Comparison of ENCODE assay signal across 8 mouse cellular contexts in the genomic region with DNA sequence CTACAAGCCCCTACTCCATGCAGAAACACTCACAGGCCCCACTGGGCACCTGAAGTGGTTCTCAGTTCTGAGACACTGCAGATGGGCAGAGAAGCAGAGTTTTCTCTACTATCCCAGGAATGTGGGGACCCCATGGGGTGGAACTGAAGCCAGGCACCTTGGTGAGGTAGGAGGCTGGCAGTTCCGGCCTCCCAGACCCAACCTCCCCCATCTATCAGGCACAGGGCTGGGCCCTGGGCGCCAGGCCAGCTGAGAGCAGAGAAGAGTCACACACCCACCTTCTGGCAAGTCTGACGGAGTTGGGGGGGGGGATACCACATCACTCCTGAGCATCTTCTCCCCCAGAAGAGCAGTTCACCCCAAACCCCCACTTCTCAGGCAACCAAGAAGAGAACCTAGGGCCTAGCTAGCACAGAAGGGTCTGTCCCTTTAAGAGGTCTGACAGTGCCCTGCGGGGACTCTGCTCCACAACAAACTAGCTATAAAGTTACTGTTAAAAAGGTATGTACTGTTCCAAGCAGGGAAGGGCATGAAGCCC. TPM values are rescaled to one million over a fixed set of nuclear protein-coding genes. Genes with fewer than 3 reads are reported as not detected.
DNase-seq lines count a peak whose midpoint lies in the region; ATAC-seq and TF ChIP-seq lines count a peak whose summit lies in the region.

No protein-coding gene starts in this region.

- 49% methylated on average over 4 of the region's 4 CpGs for WGBS in embryonic facial prominence, embryonic 13.5 days
- 32% methylated on average over 4 of the region's 4 CpGs for whole genome bisulfite sequencing in intestine, embryonic 16.5 days

- TF ChIP-seq CTCF in left cerebral cortex, adult 2 months (IDR thresholded peaks at IDR 0.05): no peak

- no peak for DNase-seq in left cerebral cortex, adult 2 months (ENCODE audit: extremely low spot score in 1 of 2, low spot score in 2 of 2)
- DNase-seq in left cerebral cortex, postnatal 25 days (ENCODE audit: low spot score in 2 of 2): no peak
- DNase-seq in thymus, postnatal 25 days: no peak
- DNase-seq in urinary bladder, adult 2 months (ENCODE audit: low spot score): no peak
- DNase-seq in layer of hippocampus, adult 18-20 months (ENCODE audit: low spot score in 2 of 2): no peak

- no peak for ATAC-seq in embryonic facial prominence, embryonic 13.5 days (ENCODE audit: insufficient number of reproducible peaks, insufficient read depth, low FRiP score, low TSS enrichment, low read depth)
- 0 out of 2 replicates have a peak, but pooled peaks have one; percentile 29 for ATAC-seq in intestine, embryonic 16.5 days
- peak; percentile 30 for ATAC-seq in megakaryocyte progenitor cell, adult 5-6 weeks (replicated peaks; ENCODE audit: poor library complexity)

- intact Hi-C loops in left cerebral cortex, adult 2 months (cut with DNase I): no loop called here
- intact Hi-C loops in left cerebral cortex, postnatal 25 days (cut with DNase I): no loop called here

- peak overlapping the region; percentile 7; the same call in 1 of the 2 replicates for H3K4me3 ChIP-seq in left cerebral cortex, adult 2 months
- H3K4me3 ChIP-seq in embryonic facial prominence, embryonic 13.5 days: peak overlapping the region; percentile 27
- H3K4me3 ChIP-seq in intestine, embryonic 16.5 days (ENCODE audit: low read length): peak overlapping the region; percentile 44

- no peaks in the 10 kb centered on the region for H3K27me3 ChIP-seq in embryonic facial prominence, embryonic 13.5 days
- no peaks in the 10 kb centered on the region for H3K27me3 ChIP-seq in intestine, embryonic 16.5 days (replicated peaks; ENCODE audit: control insufficient read depth, insufficient read depth, low read length)

- H3K27ac ChIP-seq in left cerebral cortex, adult 2 months: no peak overlapping the region
- peak overlapping the region; percentile 73 for H3K27ac ChIP-seq in embryonic facial prominence, embryonic 13.5 days
- H3K27ac ChIP-seq in intestine, embryonic 16.5 days (ENCODE audit: low read length): peak overlapping the region; percentile 72

- peaks cover 46% of the 10 kb centered on the region for H3K4me1 ChIP-seq in embryonic facial prominence, embryonic 13.5 days
- peaks cover 59% of the 10 kb centered on the region for H3K4me1 ChIP-seq in intestine, embryonic 16.5 days (ENCODE audit: control insufficient read depth, insufficient read depth, low read length)

- H3K9me3 ChIP-seq in embryonic facial prominence, embryonic 13.5 days: no peaks in the 10 kb centered on the region
- H3K9me3 ChIP-seq in intestine, embryonic 16.5 days (ENCODE audit: control insufficient read depth, low read length): no peaks in the 10 kb centered on the region

- peak overlapping the region; percentile 52 for H3K4me2 ChIP-seq in embryonic facial prominence, embryonic 13.5 days
- peak overlapping the region; percentile 66 for H3K4me2 ChIP-seq in intestine, embryonic 16.5 days (ENCODE audit: low read depth, low read length)

- peak overlapping the region; percentile 67 for H3K9ac ChIP-seq in embryonic facial prominence, embryonic 13.5 days
- peak overlapping the region; percentile 70 for H3K9ac ChIP-seq in intestine, embryonic 16.5 days (ENCODE audit: low read depth, low read length)

- peaks cover 76% of the 10 kb centered on the region for H3K36me3 ChIP-seq in embryonic facial prominence, embryonic 13.5 days
- H3K36me3 ChIP-seq in intestine, embryonic 16.5 days (ENCODE audit: control insufficient read depth, insufficient read depth, low read length): peaks cover 18% of the 10 kb centered on the region; the same call in 1 of the 2 replicates

RNA-seq across cellular contexts. Expression of gene Adcy6, which starts 6.9 kb away (rescaled TPM):
- 10 to 100 TPM; 52.7 to 57.4 TPM for total RNA-seq in left cerebral cortex, adult 2 months (2021)
- 10 to 100 TPM; 51.7 to 53.7 TPM for total RNA-seq in left cerebral cortex, postnatal 25 days (2021)
- 11.7 and 19.5 TPM in 2 replicates for polyA plus RNA-seq in embryonic facial prominence, embryonic 13.5 days (2015; fragmentation: Nextera tagmentation; extraction: Ambion mirVana)
- 17.1 and 18.8 TPM in 2 replicates for polyA plus RNA-seq in intestine, embryonic 16.5 days (2015; fragmentation: Nextera tagmentation; extraction: Ambion mirVana)
- total RNA-seq in megakaryocyte progenitor cell, adult 5-6 weeks (2015): 2.2 and 3.1 TPM in 2 replicates
- total RNA-seq in megakaryocyte progenitor cell, adult 5-6 weeks (2017): 6.7 and 7.7 TPM in 2 replicates
- 43.2 and 53.3 TPM in 2 replicates for polyA plus RNA-seq in urinary bladder, adult 2 months (2012; rRNA removed)
- 10 to 100 TPM; 46.5 to 48.2 TPM for total RNA-seq in layer of hippocampus, adult 18-20 months (2021)

RNA-seq across cellular contexts. Expression of gene Cacnb3, which starts 27.6 kb away (rescaled TPM):
- total RNA-seq in left cerebral cortex, adult 2 months (2021): 100 to 1,000 TPM; 271 to 291 TPM
- 100 to 1,000 TPM; 277 to 286 TPM for total RNA-seq in left cerebral cortex, postnatal 25 days (2021)
- 55.6 and 55.7 TPM in 2 replicates for polyA plus RNA-seq in embryonic facial prominence, embryonic 13.5 days (2015; fragmentation: Nextera tagmentation; extraction: Ambion mirVana)
- polyA plus RNA-seq in intestine, embryonic 16.5 days (2015; fragmentation: Nextera tagmentation; extraction: Ambion mirVana): 20.3 and 22.8 TPM in 2 replicates
- not detected in 2 replicates for total RNA-seq in megakaryocyte progenitor cell, adult 5-6 weeks (2015)
- not detected in 2 replicates for total RNA-seq in megakaryocyte progenitor cell, adult 5-6 weeks (2017)
- polyA plus RNA-seq in urinary bladder, adult 2 months (2012; rRNA removed): 75.2 and 79.8 TPM in 2 replicates
- 100 to 1,000 TPM; 217 to 222 TPM for total RNA-seq in layer of hippocampus, adult 18-20 months (2021)

RNA-seq across cellular contexts. Expression of gene 4930415O20Rik, which starts 32.2 kb away (rescaled TPM):
- not detected for total RNA-seq in left cerebral cortex, adult 2 months (2021)
- not detected for total RNA-seq in left cerebral cortex, postnatal 25 days (2021)
- not detected in 2 replicates for polyA plus RNA-seq in embryonic facial prominence, embryonic 13.5 days (2015; fragmentation: Nextera tagmentation; extraction: Ambion mirVana)
- 0.43 TPM in 1 of 2 replicates, not detected in the other for polyA plus RNA-seq in intestine, embryonic 16.5 days (2015; fragmentation: Nextera tagmentation; extraction: Ambion mirVana)
- not detected in 2 replicates for total RNA-seq in megakaryocyte progenitor cell, adult 5-6 weeks (2015)
- not detected in 2 replicates for total RNA-seq in megakaryocyte progenitor cell, adult 5-6 weeks (2017)
- polyA plus RNA-seq in urinary bladder, adult 2 months (2012; rRNA removed): not detected in 2 replicates
- total RNA-seq in layer of hippocampus, adult 18-20 months (2021): not detected

RNA-seq across cellular contexts. Expression of gene Ccnt1, which starts 32.3 kb away (rescaled TPM):
- 10 to 100 TPM; 40.3 to 45.8 TPM for total RNA-seq in left cerebral cortex, adult 2 months (2021)
- 10 to 100 TPM; 45.5 to 45.9 TPM for total RNA-seq in left cerebral cortex, postnatal 25 days (2021)
- polyA plus RNA-seq in embryonic facial prominence, embryonic 13.5 days (2015; fragmentation: Nextera tagmentation; extraction: Ambion mirVana): 63.1 and 66.2 TPM in 2 replicates
- 41.2 and 43.7 TPM in 2 replicates for polyA plus RNA-seq in intestine, embryonic 16.5 days (2015; fragmentation: Nextera tagmentation; extraction: Ambion mirVana)
- total RNA-seq in megakaryocyte progenitor cell, adult 5-6 weeks (2015): 47.1 and 57.8 TPM in 2 replicates
- total RNA-seq in megakaryocyte progenitor cell, adult 5-6 weeks (2017): 54.1 and 62.5 TPM in 2 replicates
- polyA plus RNA-seq in urinary bladder, adult 2 months (2012; rRNA removed): 14.3 and 16.4 TPM in 2 replicates
- 10 to 100 TPM; 39.6 to 43.9 TPM for total RNA-seq in layer of hippocampus, adult 18-20 months (2021)

RNA-seq across cellular contexts. Expression of gene Ddx23, which starts 59.7 kb away (rescaled TPM):
- 10 to 100 TPM; 84.4 to 90.2 TPM for total RNA-seq in left cerebral cortex, adult 2 months (2021)
- total RNA-seq in left cerebral cortex, postnatal 25 days (2021): 10 to 100 TPM; 69.4 to 75.8 TPM
- polyA plus RNA-seq in embryonic facial prominence, embryonic 13.5 days (2015; fragmentation: Nextera tagmentation; extraction: Ambion mirVana): 34.5 and 35.4 TPM in 2 replicates
- 15.6 and 17.6 TPM in 2 replicates for polyA plus RNA-seq in intestine, embryonic 16.5 days (2015; fragmentation: Nextera tagmentation; extraction: Ambion mirVana)
- total RNA-seq in megakaryocyte progenitor cell, adult 5-6 weeks (2015): 22.1 and 25.0 TPM in 2 replicates
- 88.0 and 121 TPM in 2 replicates for total RNA-seq in megakaryocyte progenitor cell, adult 5-6 weeks (2017)
- 34.0 and 45.1 TPM in 2 replicates for polyA plus RNA-seq in urinary bladder, adult 2 months (2012; rRNA removed)
- 100 to 1,000 TPM in 1 of 2 experiments, 10 to 100 TPM in 1; 89.8 to 108 TPM for total RNA-seq in layer of hippocampus, adult 18-20 months (2021)

Comparison
In these comparisons a context has a peak if more than half of its experiments do, and no peak if none do; other contexts are left out.
1. RNA of gene Adcy6, which starts 6.9 kb away (total RNA-seq): 52.7 to 57.4 TPM in left cerebral cortex, adult 2 months, 51.7 to 53.7 TPM in left cerebral cortex, postnatal 25 days and 46.5 to 48.2 TPM in layer of hippocampus, adult 18-20 months; 2.2 to 7.7 TPM in megakaryocyte progenitor cell, adult 5-6 weeks; every median in the first group is over 4 times any median in the second.
2. RNA of gene Cacnb3, which starts 27.6 kb away (total RNA-seq): 271 to 291 TPM in left cerebral cortex, adult 2 months, 277 to 286 TPM in left cerebral cortex, postnatal 25 days and 217 to 222 TPM in layer of hippocampus, adult 18-20 months; not detected in megakaryocyte progenitor cell, adult 5-6 weeks; every median in the first group is over 100 times any median in the second.
3. Peak in every context shown above with its lines, with median percentiles within 50 percentile points of each other: H3K4me3 ChIP-seq.